14 mouse cellular contexts compared by ENCODE assay signal in the genomic region with DNA sequence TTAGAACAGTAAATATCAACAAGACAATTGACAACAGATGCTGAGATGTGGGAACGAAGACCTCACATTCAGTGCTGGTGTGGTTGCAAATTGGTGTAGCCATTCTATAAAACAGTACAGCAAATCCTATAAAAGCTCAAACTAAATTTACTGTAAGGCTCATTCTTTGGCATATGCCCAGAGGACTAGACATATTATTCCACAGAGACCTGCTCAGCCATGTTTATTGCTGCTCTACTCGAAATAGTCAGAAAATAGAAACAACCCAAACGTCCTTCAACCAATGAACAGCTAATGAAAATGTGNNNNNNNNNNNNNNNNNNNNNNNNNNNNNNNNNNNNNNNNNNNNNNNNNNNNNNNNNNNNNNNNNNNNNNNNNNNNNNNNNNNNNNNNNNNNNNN.
"Had no signal": no experiment of that assay in that cellular context is flagged by ENCODE, and none has a peak within 500 bp of the region (broad histone marks: within the 10 kb centered on the region; RNA-seq: fewer than 3 reads in every experiment).

No protein-coding gene starts in this region.

- H3K27ac ChIP-seq: midbrain, embryonic 13.5 days; midbrain, embryonic 15.5 days; neural tube, embryonic 12.5 days; stomach, embryonic 15.5 days; stomach, postnatal 0 days had no signal

- ATAC-seq: midbrain, embryonic 13.5 days; midbrain, embryonic 15.5 days had no signal

- H3K4me1 ChIP-seq: megakaryocyte, embryonic 14.5 days; midbrain, embryonic 13.5 days; midbrain, embryonic 15.5 days; neural tube, embryonic 12.5 days; stomach, embryonic 15.5 days had no signal

- H3K36me3 ChIP-seq: midbrain, embryonic 13.5 days; midbrain, embryonic 15.5 days; neural tube, embryonic 12.5 days; stomach, embryonic 15.5 days had no signal

- H3K9me3 ChIP-seq: midbrain, embryonic 13.5 days; midbrain, embryonic 15.5 days; neural tube, embryonic 12.5 days; stomach, embryonic 15.5 days had no signal

- DNase-seq: lung, adult 18-20 months; lung, embryonic 14.5 days; lung, postnatal 10 days; lung, postnatal 4 days; right cerebral cortex, postnatal 14 days; thymus, postnatal 14 days; thymus, postnatal 36 days had no signal

- H3K9ac ChIP-seq: lung, embryonic 14.5 days; midbrain, embryonic 13.5 days; midbrain, embryonic 15.5 days; neural tube, embryonic 12.5 days; stomach, embryonic 15.5 days had no signal

- H3K4me2 ChIP-seq: lung, embryonic 14.5 days; midbrain, embryonic 11.5 days; midbrain, embryonic 13.5 days; midbrain, embryonic 15.5 days; neural tube, embryonic 12.5 days; stomach, embryonic 15.5 days had no signal

- H3K4me3 ChIP-seq: megakaryocyte, embryonic 14.5 days; midbrain, embryonic 13.5 days; midbrain, embryonic 15.5 days; neural tube, embryonic 12.5 days; stomach, embryonic 15.5 days had no signal

- H3K27me3 ChIP-seq: megakaryocyte, embryonic 14.5 days; midbrain, embryonic 13.5 days; midbrain, embryonic 15.5 days; neural tube, embryonic 12.5 days; stomach, embryonic 15.5 days had no signal
